Mouse (Mus musculus): ENCODE measurements around the gene Lrrc4b.

The Lrrc4b gene

GRCm38 (mm10) chr7:44436267-44436666 lies 7.4 kb downstream of the Lrrc4b start:
- DNase-seq (ENCODE audit: low spot score in 2 of 2): no peak

DNA sequence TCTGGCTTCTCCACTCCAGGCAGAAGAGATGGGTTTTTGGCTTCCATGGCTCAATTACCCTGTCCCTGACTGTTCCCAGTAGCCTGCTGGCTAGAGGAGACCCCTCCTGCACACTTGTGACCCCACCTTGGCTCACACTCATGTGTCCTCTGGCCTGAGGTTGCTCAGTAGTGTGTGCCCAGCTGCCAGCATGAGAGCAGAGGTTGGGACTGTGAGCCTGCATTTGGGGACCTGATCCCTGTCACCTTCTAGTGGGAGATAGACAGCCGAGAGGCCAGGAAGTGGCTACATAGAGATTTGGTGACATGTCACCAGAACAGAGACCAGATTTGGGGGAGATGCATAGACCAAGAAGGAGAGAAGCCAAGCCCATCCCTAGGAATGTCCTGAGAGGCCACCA lies 8.4 kb downstream of the Lrrc4b start:
- DNase-seq (ENCODE audit: low spot score in 2 of 2): no peak

- DNase-seq (ENCODE audit: low spot score in 2 of 2): no peak
Measured at GRCm38 (mm10) chr7:44437933-44438332, 9.1 kb downstream of the Lrrc4b start.

DNA sequence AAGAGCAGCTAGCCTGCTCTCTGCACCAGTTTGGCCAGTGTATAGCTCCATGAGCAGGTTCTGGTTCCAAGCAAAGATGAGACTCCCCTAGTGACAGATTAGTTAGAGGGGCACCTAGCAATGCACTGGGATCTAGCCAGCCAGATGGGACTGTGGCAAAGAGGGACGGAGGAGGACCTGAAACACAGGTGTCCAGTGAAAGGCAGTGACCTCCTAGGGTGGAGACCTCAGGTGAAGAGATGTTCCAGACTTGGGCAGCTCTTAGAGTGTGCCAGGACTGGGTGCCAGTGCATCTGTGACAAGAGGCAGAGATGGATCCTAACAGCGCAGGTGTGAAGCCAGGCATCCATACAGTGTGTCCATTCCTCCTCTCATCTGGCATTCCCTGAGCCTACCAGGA lies 10.9 kb downstream of the Lrrc4b start:
- DNase-seq (ENCODE audit: low spot score in 2 of 2): no peak

DNA sequence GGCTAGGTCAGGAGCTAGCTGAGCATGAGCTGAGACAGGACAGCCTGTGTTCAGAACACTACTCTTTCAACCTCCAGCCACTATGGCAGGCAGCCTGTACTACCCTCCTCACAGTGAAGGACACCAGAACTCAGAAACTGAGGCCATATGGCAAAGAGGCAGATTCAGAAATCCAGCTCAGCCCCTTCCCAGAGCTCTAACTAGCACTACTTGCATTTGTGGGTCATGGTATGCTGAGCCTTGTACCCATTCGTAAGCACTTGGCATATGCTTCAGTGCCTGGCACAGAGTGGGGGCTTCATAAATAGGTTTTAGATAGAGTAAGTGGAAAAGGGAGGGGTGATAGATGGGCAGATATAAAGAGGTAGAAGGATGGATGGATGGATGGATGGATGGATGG lies 11.7 kb downstream of the Lrrc4b start:
- DNase-seq (ENCODE audit: low spot score in 2 of 2): no peak

- DNase-seq (ENCODE audit: low spot score in 2 of 2): no peak
Measured at GRCm38 (mm10) chr7:44441180-44441579, 12.4 kb downstream of the Lrrc4b start.

GRCm38 (mm10) chr7:44441648-44442109 lies 12.9 kb downstream of the Lrrc4b start:
- DNase-seq (ENCODE audit: low spot score in 2 of 2): no peak

DNA sequence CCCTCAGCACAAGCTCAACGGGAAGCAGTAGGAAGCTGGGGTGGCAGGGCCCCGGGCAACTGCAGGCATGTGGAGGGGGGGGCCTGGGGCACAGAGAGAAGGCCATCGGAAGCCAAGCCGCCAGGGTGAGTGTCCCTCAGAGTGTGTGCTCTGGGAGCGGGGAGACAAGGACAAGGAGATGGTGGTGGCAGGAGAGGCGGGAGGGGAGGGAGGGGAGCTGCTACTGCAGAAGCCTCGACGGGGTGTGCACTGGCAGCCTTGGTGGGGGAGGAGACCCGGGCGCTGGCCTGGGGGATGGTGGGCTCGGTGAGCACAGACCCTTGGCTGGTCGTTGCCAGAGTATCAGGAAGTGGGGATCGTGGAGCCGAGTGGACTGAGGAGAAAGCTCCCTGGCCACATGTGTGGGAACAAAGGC lies 13.6 kb downstream of the Lrrc4b start:
- no peak for DNase-seq (ENCODE audit: low spot score in 2 of 2)

DNA sequence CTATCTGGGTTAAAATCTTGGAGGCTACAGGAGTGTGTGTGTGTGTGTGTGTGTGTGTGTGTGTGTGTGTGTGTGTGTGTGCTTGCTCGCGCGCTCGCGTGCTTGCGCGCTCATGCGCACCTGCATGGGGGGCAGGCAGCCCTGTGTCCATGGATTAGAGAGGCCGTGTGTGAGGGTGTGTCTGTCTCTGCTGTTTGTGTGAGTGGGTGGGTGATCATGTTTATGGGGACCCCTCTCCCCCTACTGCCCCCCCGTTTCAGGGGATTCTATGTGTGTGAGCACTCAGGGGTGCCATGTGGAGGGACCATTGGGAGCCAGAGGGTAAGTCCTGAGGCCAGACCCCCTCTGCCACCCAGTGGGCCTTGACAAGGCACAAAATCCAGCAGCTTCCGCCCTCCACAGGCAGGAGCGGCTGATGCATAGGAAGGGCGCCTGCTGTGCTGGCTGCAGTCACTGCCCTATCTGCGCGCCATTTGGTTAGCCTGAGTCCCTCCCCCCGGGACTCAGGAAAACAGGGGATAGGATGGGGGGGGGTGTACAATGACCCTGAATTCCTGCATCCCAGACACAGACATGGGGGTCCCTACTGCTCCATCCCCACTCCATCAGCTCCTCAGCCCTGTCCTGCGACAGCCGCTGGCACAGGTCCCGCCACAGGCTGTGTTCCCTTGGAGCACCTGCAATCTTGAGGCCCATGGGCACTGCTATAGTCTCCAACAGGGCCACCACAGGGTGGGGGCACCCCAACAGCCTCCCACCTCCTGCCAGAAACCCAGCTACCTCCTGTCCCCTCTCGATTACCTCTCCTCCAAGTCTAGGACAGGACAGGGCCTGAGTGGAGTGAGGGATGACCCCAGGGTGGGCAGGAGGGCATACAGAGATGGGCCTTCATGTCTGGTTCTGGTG lies 14.7 kb downstream of the Lrrc4b start:
- DNase-seq (ENCODE audit: low spot score in 2 of 2): no peak

DNA sequence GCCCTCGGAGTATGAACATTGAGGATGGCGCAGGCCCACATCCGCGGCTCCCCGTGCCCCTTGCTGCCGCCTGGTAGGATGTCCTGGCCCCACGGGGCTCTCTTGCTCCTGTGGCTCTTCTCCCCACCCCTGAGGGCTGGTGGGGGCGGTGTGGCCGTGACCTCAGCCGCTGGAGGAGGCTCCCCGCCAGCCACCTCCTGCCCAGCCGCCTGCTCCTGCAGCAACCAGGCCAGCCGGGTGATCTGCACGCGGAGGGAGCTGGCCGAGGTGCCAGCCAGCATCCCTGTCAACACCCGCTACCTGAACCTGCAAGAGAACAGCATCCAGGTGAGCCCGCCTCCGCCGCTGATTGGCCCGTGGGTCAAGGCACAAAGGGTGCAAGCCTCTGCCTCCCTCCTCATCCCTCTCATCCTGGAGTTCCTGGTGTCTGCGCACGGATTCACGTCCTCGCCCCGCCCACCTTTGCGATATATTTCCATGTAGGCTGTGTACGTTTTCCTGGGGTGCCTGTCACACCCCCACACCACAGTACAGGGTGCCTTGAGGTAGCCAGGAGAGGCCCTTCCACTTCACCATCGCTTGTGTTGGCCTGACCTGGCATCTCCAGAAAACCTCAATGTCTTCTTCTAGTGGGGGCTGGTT lies 16.2 kb downstream of the Lrrc4b start:
- no peak for DNase-seq (ENCODE audit: low spot score in 2 of 2)

DNA sequence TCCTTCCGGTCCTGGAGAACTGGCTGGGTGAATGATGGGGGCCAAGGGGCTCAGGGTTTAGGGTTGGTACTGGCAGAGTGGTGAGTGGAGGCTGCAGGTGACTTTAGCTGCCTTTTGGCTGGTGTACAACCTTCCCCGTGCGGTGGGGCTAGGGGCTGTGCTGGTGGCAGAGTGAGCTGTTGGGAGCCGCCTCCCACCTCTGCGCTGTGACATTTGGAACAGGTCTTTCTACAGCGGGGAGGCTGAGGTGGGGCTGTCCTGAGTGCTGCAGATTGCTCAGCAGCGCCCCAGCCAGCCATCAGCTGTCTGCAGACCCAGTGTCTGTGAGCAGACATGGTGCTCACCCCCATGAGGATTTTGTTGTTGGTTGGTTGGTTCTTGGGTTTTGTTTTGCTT lies 16.7 kb downstream of the Lrrc4b start:
- no peak for DNase-seq (ENCODE audit: low spot score in 2 of 2)

GRCm38 (mm10) chr7:44446070-44446855 lies 17.4 kb downstream of the Lrrc4b start:
- DNase-seq (ENCODE audit: low spot score in 2 of 2): no peak

GRCm38 (mm10) chr7:44453256-44453655 lies 24.4 kb downstream of the Lrrc4b start:
- no peak for DNase-seq (ENCODE audit: low spot score in 2 of 2)

- DNase-seq (ENCODE audit: low spot score in 2 of 2): no peak
Measured at GRCm38 (mm10) chr7:44456302-44456701, 27.5 kb downstream of the Lrrc4b start.

DNA sequence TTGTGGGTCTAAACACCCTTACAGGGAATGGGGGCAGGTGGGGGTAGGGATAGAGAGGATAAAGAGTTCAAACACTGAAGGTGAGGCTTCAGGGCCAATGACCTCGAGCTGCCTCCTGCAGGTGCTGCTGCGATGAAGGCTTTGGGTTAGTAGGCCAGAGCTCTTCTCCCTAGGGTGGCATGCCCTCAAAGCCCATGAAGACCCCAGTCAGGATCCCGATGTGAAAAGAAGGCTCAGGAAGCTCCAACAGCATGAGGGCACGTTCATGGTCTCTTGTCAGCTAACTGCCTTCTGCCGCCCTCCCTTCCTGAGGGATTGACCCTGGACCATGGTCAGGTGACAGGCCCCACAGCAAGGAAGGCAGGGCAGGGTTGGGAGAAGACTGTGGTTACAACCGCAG lies 31.2 kb downstream of the Lrrc4b start:
- no peak for DNase-seq (ENCODE audit: low spot score in 2 of 2)

GRCm38 (mm10) chr7:44460767-44461502 lies 32.1 kb downstream of the Lrrc4b start:
- no peak for DNase-seq (ENCODE audit: low spot score in 2 of 2)

DNA sequence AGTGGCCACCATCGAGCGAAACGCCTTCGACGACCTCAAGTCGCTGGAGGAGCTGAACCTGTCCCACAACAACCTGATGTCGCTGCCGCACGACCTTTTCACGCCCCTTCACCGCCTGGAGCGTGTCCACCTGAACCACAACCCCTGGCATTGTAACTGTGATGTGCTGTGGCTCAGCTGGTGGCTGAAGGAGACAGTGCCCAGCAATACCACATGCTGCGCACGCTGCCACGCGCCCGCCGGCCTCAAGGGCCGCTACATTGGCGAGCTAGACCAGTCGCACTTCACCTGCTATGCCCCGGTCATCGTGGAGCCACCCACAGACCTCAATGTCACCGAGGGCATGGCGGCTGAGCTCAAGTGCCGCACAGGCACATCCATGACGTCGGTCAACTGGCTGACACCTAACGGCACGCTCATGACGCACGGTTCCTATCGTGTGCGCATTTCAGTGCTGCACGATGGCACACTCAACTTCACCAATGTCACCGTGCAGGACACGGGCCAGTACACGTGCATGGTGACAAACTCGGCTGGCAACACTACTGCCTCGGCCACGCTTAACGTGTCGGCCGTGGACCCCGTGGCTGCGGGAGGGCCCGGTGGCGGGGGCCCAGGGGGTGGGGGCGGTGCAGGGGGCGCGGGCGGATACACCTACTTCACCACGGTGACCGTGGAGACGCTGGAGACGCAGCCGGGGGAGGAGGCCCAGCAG lies 32.8 kb downstream of the Lrrc4b start:
- DNase-seq (ENCODE audit: low spot score in 2 of 2): no peak

DNA sequence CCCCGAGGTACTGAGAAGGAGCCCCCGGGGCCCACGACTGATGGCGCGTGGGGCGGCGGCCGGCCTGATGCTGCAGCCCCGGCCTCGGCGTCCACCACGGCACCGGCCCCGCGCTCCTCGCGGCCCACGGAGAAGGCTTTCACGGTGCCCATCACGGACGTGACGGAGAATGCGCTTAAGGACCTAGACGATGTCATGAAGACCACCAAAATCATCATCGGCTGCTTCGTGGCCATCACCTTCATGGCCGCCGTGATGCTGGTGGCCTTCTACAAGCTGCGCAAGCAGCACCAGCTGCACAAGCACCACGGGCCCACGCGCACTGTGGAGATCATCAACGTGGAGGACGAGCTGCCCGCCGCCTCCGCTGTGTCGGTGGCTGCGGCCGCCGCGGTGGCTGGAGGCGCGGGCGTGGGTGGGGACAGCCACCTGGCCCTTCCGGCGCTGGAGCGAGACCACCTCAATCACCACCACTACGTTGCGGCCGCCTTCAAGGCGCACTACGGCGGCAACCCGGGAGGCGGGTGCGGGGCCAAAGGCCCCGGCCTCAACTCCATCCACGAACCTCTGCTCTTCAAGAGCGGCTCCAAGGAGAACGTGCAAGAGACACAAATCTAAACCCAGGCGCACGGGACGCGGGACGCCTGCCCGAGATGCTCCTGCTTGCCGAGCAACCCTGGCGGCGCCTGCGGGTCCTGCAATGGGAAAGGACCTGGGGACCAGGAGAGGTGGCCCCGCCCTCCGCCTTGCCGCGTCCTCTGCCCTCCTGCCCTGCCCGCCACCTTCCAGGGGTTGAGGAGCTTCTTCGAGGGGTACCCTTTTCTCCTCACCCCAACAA lies 33.6 kb downstream of the Lrrc4b start:
- no peak for DNase-seq (ENCODE audit: low spot score in 2 of 2)

GRCm38 (mm10) chr7:44463056-44463425 lies 34.2 kb downstream of the Lrrc4b start:
- DNase-seq (ENCODE audit: low spot score in 2 of 2): no peak
